23 mouse cellular contexts compared by ENCODE assay signal in the genomic region with DNA sequence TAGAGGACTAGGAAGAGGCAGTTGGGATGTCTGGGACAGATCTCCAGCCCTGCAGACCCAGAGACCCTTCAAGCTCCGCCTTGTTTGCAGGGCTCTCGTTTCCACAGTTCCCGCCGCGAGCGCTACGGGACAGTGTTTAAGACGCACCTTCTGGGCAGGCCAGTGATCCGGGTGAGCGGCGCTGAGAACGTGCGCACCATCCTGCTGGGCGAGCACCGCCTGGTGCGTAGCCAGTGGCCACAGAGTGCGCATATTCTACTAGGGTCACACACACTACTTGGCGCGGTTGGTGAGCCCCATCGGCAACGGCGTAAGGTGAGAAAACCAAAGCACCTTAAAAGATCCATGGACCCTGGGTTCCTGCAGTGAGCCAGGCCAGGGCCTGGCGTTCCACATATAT. TPM values are rescaled to one million over a fixed set of nuclear protein-coding genes. Genes with fewer than 3 reads are reported as not detected.
DNase-seq lines count a peak whose midpoint lies in the region; ATAC-seq lines count a peak whose summit lies in the region.
"Had no signal": no experiment of that assay in that cellular context is flagged by ENCODE, and none has a peak within 500 bp of the region (broad histone marks: within the 10 kb centered on the region; RNA-seq: fewer than 3 reads in every experiment).

No protein-coding gene starts in this region.

- peak; percentile 23 for DNase-seq in embryo, embryonic 10.5 days (ENCODE audit: low spot score)
- DNase-seq in embryo, embryonic 11 days, result no peak
- no peak for DNase-seq in kidney, postnatal 36 days
- DNase-seq in embryonic facial prominence, embryonic 11.5 days (ENCODE audit: low spot score), result no peak
- DNase-seq in neural tube, embryonic 10.5 days (ENCODE audit: extremely low spot score, low spot score), result peak; percentile 42
- DNase-seq in cerebellum, postnatal 25 days, result no peak
- DNase-seq: cerebellum, adult 2 months; gastrocnemius, postnatal 10 days; heart, adult 18-20 months; kidney, adult 11 months; layer of hippocampus, adult 9-11 months; thymus, postnatal 36 days had no signal

- H3K4me3 ChIP-seq in kidney, embryonic 14.5 days (ENCODE audit: low read length), result peak overlapping the region; percentile 13; the same call in 1 of the 2 replicates
- H3K4me3 ChIP-seq in embryonic facial prominence, embryonic 11.5 days (ENCODE audit: low read depth, low read length), result 0 out of 2 replicates have a peak overlapping the region, but pooled peaks have one; percentile 6
- no peak overlapping the region for H3K4me3 ChIP-seq in forebrain, embryonic 15.5 days
- H3K4me3 ChIP-seq: forebrain, embryonic 12.5 days; hindbrain, embryonic 15.5 days; left cerebral cortex, adult 2 months; lung, embryonic 15.5 days had no signal

- WGBS in kidney, embryonic 14.5 days, result 3% methylated on average over 23 of the region's 23 CpGs
- 2% methylated on average over 23 of the region's 23 CpGs for WGBS in embryonic facial prominence, embryonic 11.5 days
- WGBS in forebrain, embryonic 15.5 days, result 4% methylated on average over 23 of the region's 23 CpGs

- no peak for ATAC-seq in kidney, embryonic 14.5 days (ENCODE audit: low FRiP score, low TSS enrichment)
- no peak for ATAC-seq in embryonic facial prominence, embryonic 11.5 days (replicated peaks; ENCODE audit: insufficient number of reproducible peaks, low FRiP score, low TSS enrichment, low read depth)
- no peak for ATAC-seq in forebrain, embryonic 15.5 days (replicated peaks)

- no peaks in the 10 kb centered on the region for H3K9me3 ChIP-seq in kidney, embryonic 14.5 days (ENCODE audit: control insufficient read depth, low read length)
- no peaks in the 10 kb centered on the region for H3K9me3 ChIP-seq in embryonic facial prominence, embryonic 11.5 days (replicated peaks; ENCODE audit: control insufficient read depth, low read length)
- no peaks in the 10 kb centered on the region for H3K9me3 ChIP-seq in forebrain, embryonic 15.5 days
- H3K9me3 ChIP-seq: forebrain, embryonic 12.5 days; hindbrain, embryonic 15.5 days; lung, embryonic 15.5 days; midbrain, embryonic 10.5 days had no signal

- H3K4me1 ChIP-seq in kidney, embryonic 14.5 days (ENCODE audit: control insufficient read depth, insufficient read depth, low read length), result no peaks in the 10 kb centered on the region; the same call in 1 of the 2 replicates
- peaks cover 5% of the 10 kb centered on the region; the same call in 1 of the 2 replicates for H3K4me1 ChIP-seq in embryonic facial prominence, embryonic 11.5 days (ENCODE audit: control insufficient read depth, insufficient read depth, low read length)
- peaks cover 25% of the 10 kb centered on the region for H3K4me1 ChIP-seq in forebrain, embryonic 15.5 days

- H3K36me3 ChIP-seq in kidney, embryonic 14.5 days (ENCODE audit: control insufficient read depth, insufficient read depth, low read length), result no peaks in the 10 kb centered on the region
- H3K36me3 ChIP-seq in embryonic facial prominence, embryonic 11.5 days (replicated peaks; ENCODE audit: control insufficient read depth, insufficient read depth, low read depth, low read length), result no peaks in the 10 kb centered on the region
- no peaks in the 10 kb centered on the region for H3K36me3 ChIP-seq in forebrain, embryonic 15.5 days
- H3K36me3 ChIP-seq: forebrain, embryonic 12.5 days; hindbrain, embryonic 15.5 days; lung, embryonic 15.5 days; midbrain, embryonic 10.5 days had no signal

- no peak overlapping the region for H3K9ac ChIP-seq in kidney, embryonic 14.5 days (ENCODE audit: low read depth, low read length)
- H3K9ac ChIP-seq in embryonic facial prominence, embryonic 11.5 days (replicated peaks; ENCODE audit: low read length), result no peak overlapping the region
- no peak overlapping the region for H3K9ac ChIP-seq in forebrain, embryonic 15.5 days (replicated peaks)
- H3K9ac ChIP-seq: forebrain, embryonic 12.5 days; hindbrain, embryonic 15.5 days; liver, embryonic 14.5 days; lung, embryonic 15.5 days had no signal

- H3K27ac ChIP-seq in kidney, embryonic 14.5 days (ENCODE audit: low read depth, low read length), result no peak overlapping the region
- no peak overlapping the region for H3K27ac ChIP-seq in embryonic facial prominence, embryonic 11.5 days (replicated peaks; ENCODE audit: low read depth, low read length)
- no peak overlapping the region for H3K27ac ChIP-seq in forebrain, embryonic 15.5 days (replicated peaks)
- H3K27ac ChIP-seq: forebrain, embryonic 12.5 days; hindbrain, embryonic 15.5 days; left cerebral cortex, adult 2 months; liver, embryonic 14.5 days; lung, embryonic 15.5 days; midbrain, embryonic 10.5 days had no signal

- H3K4me2 ChIP-seq in kidney, embryonic 14.5 days (replicated peaks; ENCODE audit: low read depth, low read length), result no peak overlapping the region
- peak overlapping the region; percentile 16 for H3K4me2 ChIP-seq in embryonic facial prominence, embryonic 11.5 days (ENCODE audit: low read depth, low read length)
- H3K4me2 ChIP-seq in forebrain, embryonic 15.5 days (replicated peaks), result no peak overlapping the region
- H3K4me2 ChIP-seq: forebrain, embryonic 12.5 days; lung, embryonic 15.5 days had no signal

- H3K27me3 ChIP-seq in kidney, embryonic 14.5 days (ENCODE audit: control insufficient read depth, insufficient read depth, low read length), result peaks cover 91% of the 10 kb centered on the region
- peaks cover 76% of the 10 kb centered on the region for H3K27me3 ChIP-seq in embryonic facial prominence, embryonic 11.5 days (ENCODE audit: control insufficient read depth, insufficient read depth, low read length)
- peaks cover 89% of the 10 kb centered on the region for H3K27me3 ChIP-seq in forebrain, embryonic 15.5 days

RNA-seq across cellular contexts. Expression of gene Cyp26c1, which starts 1.0 kb away (rescaled TPM):
- not detected in 2 replicates for polyA plus RNA-seq in kidney, embryonic 14.5 days (2014; fragmentation: Nextera tagmentation; extraction: Ambion mirVana)
- polyA plus RNA-seq in embryonic facial prominence, embryonic 11.5 days (2014; fragmentation: Nextera tagmentation; extraction: Ambion mirVana), result 2.6 and 3.3 TPM in 2 replicates
- not detected in 2 replicates for polyA plus RNA-seq in forebrain, embryonic 15.5 days (2015; fragmentation: Nextera tagmentation; extraction: Ambion mirVana)
- polyA plus RNA-seq: cerebellum, adult 2 months; cortical plate, adult 2 months; forebrain, embryonic 12.5 days; heart, postnatal 0 days; hindbrain, embryonic 15.5 days; lung, embryonic 15.5 days; neural tube, embryonic 11.5 days had no signal

RNA-seq across cellular contexts. Expression of gene Cyp26a1, which starts 11.3 kb away (rescaled TPM):
- 2.3 and 3.5 TPM in 2 replicates for polyA plus RNA-seq in kidney, embryonic 14.5 days (2014; fragmentation: Nextera tagmentation; extraction: Ambion mirVana)
- polyA plus RNA-seq in embryonic facial prominence, embryonic 11.5 days (2014; fragmentation: Nextera tagmentation; extraction: Ambion mirVana), result 16.4 and 20.6 TPM in 2 replicates
- not detected in 2 replicates for polyA plus RNA-seq in forebrain, embryonic 15.5 days (2015; fragmentation: Nextera tagmentation; extraction: Ambion mirVana)
- polyA plus RNA-seq: cerebellum, adult 2 months had no signal

Comparison
In these comparisons a context has a peak if more than half of its experiments do, and no peak if none do; other contexts are left out.
1. DNase-seq: peak in embryo, embryonic 10.5 days (single experiment) and neural tube, embryonic 10.5 days (single experiment); none in embryo, embryonic 11 days (single experiment), kidney, postnatal 36 days (0 of 2), embryonic facial prominence, embryonic 11.5 days (single experiment) and cerebellum, postnatal 25 days (0 of 2).